Mouse (Mus musculus): ENCODE measurements around the gene Ccn5.

GRCm38 (mm10) chr2:163880891-163881290 is 60.2 kb downstream of the Ccn5 start:
- TF ChIP-seq CTCF (IDR thresholded peaks at IDR 0.05; ENCODE audit: low read depth) (no peak), EP300 (IDR thresholded peaks at IDR 0.05; ENCODE audit: low read depth) (no peak)
